Mouse (Mus musculus) heart, postnatal 10 days (tissue): ENCODE data around the gene A630076J17Rik. TPM values are rescaled to one million over a fixed set of nuclear protein-coding genes. Genes with fewer than 3 reads are reported as not detected.
A peak's percentile ranks its signal among the peaks of the same experiment; 100 is the strongest.

Experiments used
- DNase-seq, 2 experiments: peaks; one replicate each; pipeline ENCODE4 v3.0.0; 2021
- intact Hi-C: fragments of 180-260 bp; cut with DNase I; formaldehyde crosslinking; loops from one replicate; pipeline ENCODE4 v1.15.1; 2025
- total RNA-seq, 2 experiments: library from RNA; stranded (reverse); gene quantifications; 2 replicates each; pipeline ENCODE4 v1.2.3; 2021

Gene A630076J17Rik
- not detected for total RNA-seq

DNA sequence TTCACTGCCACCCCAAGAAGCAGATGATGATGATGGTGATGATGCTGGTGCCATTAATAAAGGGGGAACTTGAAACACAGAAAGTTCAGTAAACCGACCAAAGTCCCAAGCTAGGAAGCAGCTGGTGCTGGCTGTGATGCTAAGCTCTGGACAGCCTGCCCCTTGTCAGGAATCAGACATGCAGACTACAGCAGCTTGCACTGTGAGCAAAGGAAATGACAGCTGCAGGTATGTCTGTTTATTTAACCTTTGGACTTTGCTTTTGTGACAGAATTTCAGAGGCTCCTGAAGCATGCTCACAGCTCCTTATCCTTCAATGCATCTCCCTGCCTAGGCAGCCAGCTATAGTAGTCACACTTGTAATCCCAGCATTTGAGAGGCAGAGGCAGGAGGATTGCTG is at the start of gene A630076J17Rik:
TSS of gene A630076J17Rik (plus strand) at position 88 of the 400 bp plus-strand sequence.
- no peak for DNase-seq
- intact Hi-C loops: no loop called here

DNA sequence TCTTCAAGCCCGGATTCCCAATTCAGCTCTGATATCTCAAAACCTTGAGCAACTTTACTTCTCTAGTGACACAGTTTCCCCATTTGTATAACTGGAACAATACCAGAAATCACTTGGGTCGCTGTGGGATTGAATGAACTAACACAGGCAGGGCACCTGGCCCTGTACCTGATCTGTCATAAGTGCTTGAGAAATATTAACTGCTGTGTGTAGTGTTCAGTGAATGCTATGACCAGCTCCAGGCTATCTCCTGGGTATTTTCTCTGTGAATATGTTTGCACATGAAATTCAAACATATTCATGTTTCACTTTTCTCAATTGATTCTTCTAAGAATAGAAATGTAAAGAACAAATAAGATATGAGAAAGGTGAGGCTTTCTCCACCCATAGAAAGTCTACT is 49.6 kb upstream of the A630076J17Rik start:
- no peak for DNase-seq
- intact Hi-C loops: no loop called here

- intact Hi-C loops: no loop called here
- DNase-seq: no peak
Measured at GRCm38 (mm10) chr3:107182756-107183155, 47.7 kb upstream of the A630076J17Rik start, which contains the start of gene Kcna10. TSS of gene Kcna10 (plus strand) at chr3:107183056.

- intact Hi-C loops: no loop called here
- DNase-seq: peak; percentile 71 to 78
Measured at GRCm38 (mm10) chr3:107183178-107183577, 47.2 kb upstream of the A630076J17Rik start.

GRCm38 (mm10) chr3:107185597-107185996 is 44.8 kb upstream of the A630076J17Rik start:
- DNase-seq: no peak
- intact Hi-C loops: loop anchor here (5.0 kb wide), 1 partner anchor 283 kb away; no protein-coding TSS in a partner anchor

DNA sequence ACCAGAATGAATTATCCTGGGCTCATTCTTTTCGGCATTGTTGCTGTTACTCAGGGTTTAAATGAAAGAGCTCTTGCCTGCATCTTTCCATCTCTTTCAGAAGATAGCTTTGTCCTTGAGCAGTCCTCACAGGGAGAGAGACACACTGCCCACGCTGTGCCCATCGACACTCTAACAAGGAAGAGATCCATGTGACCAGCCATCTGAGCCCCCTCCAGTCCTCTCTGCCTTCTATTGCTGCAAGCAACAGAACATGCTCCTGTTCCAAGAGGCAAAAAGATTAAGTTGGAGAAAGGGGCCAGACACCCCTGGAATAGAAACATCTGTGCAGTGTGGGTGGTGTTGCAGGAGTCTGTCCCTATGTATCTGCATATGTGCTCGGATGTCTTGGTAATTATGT is 43.4 kb upstream of the A630076J17Rik start:
- intact Hi-C loops: loop anchor here (5.0 kb wide), 1 partner anchor 285 kb away; no protein-coding TSS in a partner anchor
- DNase-seq: no peak

- peak; percentile 59 to 71 for DNase-seq
Measured at GRCm38 (mm10) chr3:107188226-107188899, 42.1 kb upstream of the A630076J17Rik start.

GRCm38 (mm10) chr3:107201310-107202180 is 28.9 kb upstream of the A630076J17Rik start:
- intact Hi-C loops: no loop called here
- DNase-seq: no peak

More at GRCm38 (mm10) chr3:107188226-107188899, 42.1 kb upstream of the A630076J17Rik start:
- intact Hi-C loops: loop anchor here (1.0 to 5.0 kb wide), 2 partner anchors 94 to 286 kb away; no protein-coding TSS in a partner anchor

GRCm38 (mm10) chr3:107204413-107204812 is 26.0 kb upstream of the A630076J17Rik start:
- DNase-seq: no peak
- intact Hi-C loops: no loop called here

GRCm38 (mm10) chr3:107205170-107205569 is 25.2 kb upstream of the A630076J17Rik start:
- intact Hi-C loops: loop anchor here (5.0 kb wide), 1 partner anchor 152 kb away; no protein-coding TSS in a partner anchor
- DNase-seq: no peak

DNA sequence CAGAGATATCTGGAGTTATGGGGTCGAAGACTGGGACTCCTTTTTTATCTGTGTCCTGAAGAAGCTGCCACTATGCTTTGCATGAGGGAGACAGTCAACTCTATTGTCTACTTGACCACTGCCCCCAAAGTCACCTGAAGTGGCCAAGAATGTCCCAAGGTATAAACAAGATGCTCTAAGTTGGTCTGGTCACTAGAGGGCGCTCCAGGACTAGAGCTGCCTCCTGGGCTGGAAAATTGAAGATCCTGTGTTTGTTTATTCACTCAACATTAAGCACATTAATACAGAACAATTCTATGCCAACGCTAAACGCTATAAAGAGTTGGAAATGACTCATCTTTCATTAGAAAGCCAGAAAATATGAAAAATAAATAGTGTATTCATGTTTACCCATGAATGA is 24.4 kb upstream of the A630076J17Rik start:
- intact Hi-C loops: loop anchor here (1.0 to 5.0 kb wide), 4 partner anchors 27 to 257 kb away; no protein-coding TSS in a partner anchor
- peak; percentile 70 to 85 for DNase-seq

DNA sequence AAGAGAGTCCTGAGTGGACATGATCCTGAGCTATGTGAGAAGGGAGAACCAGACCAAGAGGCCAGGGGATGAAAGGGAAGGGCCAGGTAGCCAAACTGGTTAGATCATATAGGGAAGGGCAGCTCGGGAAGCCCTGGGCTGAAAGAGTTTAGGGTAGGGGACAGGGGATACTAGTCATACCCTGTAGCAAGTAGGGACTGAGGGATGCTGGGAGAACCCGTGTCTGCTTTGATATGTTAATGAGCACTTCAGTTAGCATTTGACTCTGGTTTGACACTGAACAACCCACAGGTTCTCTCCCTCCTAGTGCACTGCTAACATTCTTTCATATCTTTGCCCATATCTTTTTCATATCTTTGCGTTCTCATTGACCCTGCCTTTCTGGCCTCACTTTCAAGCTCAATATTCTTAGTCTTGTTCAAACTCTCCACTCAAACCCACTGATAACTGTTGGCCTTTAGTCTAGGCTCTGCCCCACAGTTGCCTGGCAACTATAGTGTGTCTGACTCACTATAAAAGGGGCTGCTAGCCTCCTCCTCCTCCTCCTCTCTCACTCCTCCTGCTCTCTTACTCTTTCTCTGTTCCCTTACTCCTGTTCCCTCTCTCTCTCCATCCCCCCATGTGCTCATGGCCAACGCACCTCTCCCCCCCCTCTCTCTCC is 23.8 kb upstream of the A630076J17Rik start:
- DNase-seq: no peak
- intact Hi-C loops: loop anchor here (1.0 to 5.0 kb wide), 4 partner anchors 26 to 256 kb away; no protein-coding TSS in a partner anchor

GRCm38 (mm10) chr3:107207625-107208253 is 22.7 kb upstream of the A630076J17Rik start:
- intact Hi-C loops: loop anchor here (2.0 to 5.0 kb wide), 3 partner anchors 25 to 255 kb away; no protein-coding TSS in a partner anchor
- no peak for DNase-seq

DNA sequence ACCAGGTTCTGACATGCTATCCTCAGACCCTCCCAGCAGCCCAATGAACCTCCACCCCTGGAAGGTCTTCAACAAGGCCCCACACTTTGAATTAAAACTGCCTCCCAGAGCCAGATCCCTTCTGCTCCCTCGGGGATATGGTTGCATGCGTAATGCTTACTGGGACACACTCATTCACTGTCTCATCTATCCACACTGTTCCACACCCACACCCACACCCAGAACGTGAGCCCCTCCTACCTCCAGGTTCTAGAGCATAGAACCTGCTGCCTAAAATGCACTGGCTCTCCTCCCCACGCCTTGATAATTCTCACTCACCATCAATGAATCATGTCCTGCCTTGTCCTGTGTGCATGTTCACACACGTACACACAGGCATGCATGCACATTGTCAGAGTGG is 15.8 kb upstream of the A630076J17Rik start:
- intact Hi-C loops: no loop called here

DNA sequence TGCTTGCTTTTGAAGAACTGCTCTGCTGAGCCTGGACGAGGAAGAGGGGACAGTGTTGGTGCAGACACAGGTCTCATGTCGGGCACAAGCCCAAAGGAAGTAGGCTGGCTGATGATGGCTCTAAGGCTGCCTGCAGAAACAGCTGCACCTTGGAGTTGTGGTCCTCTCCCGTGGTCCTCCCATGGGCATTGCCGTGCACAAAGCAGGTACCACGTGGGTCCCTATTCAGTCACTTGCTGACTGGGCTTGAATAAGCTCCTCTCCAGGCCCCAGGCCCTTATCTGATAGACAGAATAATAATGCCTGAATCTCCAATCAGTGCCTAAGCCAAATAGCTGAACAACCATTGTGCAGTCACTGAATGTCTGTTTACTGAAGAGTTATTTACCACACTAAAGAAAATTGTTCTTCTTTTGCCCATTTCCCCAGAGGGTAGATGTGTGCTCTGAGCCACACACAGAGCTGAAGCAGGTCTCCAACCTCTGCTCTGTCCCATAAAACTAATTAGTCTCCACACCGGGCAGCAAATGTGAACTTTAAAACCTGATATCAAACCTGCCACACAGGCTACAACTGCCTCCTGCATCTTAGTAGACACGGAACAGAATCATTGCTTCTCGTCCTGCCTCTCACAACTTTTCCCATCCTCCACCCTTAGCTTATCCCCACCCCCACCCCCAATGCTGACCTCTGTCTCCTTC is 13.9 kb upstream of the A630076J17Rik start:
- no peak for DNase-seq
- intact Hi-C loops: no loop called here

More for the DNA sequence above, 15.8 kb upstream of the A630076J17Rik start:
- DNase-seq: no peak

- no peak for DNase-seq
- intact Hi-C loops: no loop called here
Measured at GRCm38 (mm10) chr3:107217101-107217480, 13.3 kb upstream of the A630076J17Rik start.

DNA sequence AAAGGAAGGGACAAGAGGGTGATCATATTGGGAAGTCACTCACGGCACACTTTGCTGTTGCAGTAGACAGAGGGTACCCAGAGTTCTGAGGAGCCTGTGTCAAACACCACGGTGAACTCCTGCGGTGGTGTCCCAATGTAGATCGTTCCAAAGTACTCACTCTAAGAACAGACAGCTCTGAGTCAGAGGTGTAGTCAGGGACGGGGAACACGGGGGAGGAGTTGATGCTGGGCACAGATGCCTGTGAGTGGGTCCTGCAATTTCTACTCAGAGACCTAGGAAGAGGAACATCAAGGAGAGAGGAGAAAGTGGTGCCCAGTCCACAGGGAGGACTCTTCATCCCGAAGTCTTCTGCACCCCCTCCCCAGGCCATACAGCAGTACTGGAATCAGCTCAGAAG is 11.8 kb upstream of the A630076J17Rik start:
- DNase-seq: no peak
- intact Hi-C loops: no loop called here

DNA sequence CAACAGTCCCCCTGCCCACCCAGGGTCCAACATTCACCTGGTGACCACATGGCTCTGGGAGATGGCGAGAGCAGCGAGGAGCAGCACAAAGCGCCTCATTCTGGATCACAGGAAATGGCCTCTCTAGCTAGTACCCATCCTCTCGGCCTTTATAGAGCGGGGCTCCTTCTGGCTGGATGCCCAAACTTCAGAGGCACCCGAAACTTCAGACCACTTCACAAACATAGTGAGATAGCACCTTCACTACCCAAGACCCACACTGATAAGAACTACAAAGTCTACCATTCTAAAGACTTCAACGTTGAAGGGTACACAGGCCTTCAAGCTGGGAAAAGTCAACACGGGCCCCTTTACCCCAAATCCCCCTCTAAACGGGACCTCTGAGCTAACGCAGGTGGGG is 8.8 kb upstream of the A630076J17Rik start, which contains the start of gene Cym:
TSS of gene Cym (minus strand) at position 125 of the 400 bp plus-strand sequence.
- no peak for DNase-seq
- intact Hi-C loops: no loop called here

DNA sequence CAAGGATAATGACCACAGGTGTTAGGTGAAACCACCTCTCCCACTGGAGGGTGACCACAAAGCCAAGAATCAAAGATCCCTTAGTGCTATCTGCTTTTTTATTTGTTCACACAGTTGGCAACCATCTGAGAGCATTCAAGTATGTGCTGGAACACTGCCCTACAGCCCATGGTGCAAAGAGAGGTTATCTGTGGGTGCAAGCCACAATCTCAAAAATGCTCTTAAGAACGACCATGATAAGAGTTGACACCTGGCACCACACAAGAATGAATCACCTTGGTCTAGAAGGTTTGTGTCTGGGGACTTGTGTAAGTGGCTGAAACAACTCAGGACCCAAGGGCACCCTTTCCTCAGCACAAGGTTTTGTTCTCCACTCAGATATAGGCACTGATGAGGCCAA is 7.2 kb upstream of the A630076J17Rik start:
- DNase-seq: no peak
- intact Hi-C loops: no loop called here
